Comparison of ENCODE assay signal across 9 mouse cellular contexts in genomic region chr1:190861626-190862025, GRCm38 (mm10). TPM values are rescaled to one million over a fixed set of nuclear protein-coding genes. Genes with fewer than 3 reads are reported as not detected.
A peak's percentile ranks its signal among the peaks of the same experiment; 100 is the strongest.
DNase-seq lines count a peak whose midpoint lies in the region; ATAC-seq and TF ChIP-seq lines count a peak whose summit lies in the region.
"Had no signal": no experiment of that assay in that cellular context is flagged by ENCODE, and none has a peak within 500 bp of the region (broad histone marks: within the 10 kb centered on the region; RNA-seq: fewer than 3 reads in every experiment).

No protein-coding gene starts in this region.

- no peak overlapping the region for H3K9ac ChIP-seq in heart, postnatal 0 days (replicated peaks; ENCODE audit: low read depth, low read length)
- H3K9ac ChIP-seq in liver, postnatal 0 days (replicated peaks), result no peak overlapping the region; the same call in 1 of the 2 replicates
- H3K9ac ChIP-seq in liver, embryonic 11.5 days (ENCODE audit: low read depth, low read length), result no peak overlapping the region
- H3K9ac ChIP-seq in stomach, embryonic 15.5 days, result no peak overlapping the region
- H3K9ac ChIP-seq in stomach, postnatal 0 days (ENCODE audit: low read length), result no peak overlapping the region
- H3K9ac ChIP-seq: embryonic facial prominence, embryonic 13.5 days had no signal

- 63% methylated on average over 5 of the region's 5 CpGs for WGBS in heart, postnatal 0 days
- 83% methylated on average over 5 of the region's 5 CpGs for WGBS in heart, embryonic 10.5 days
- 59% methylated on average over 5 of the region's 5 CpGs for WGBS in liver, postnatal 0 days (ENCODE audit: insufficient replicate concordance)
- 80% methylated on average over 5 of the region's 5 CpGs for WGBS in liver, embryonic 11.5 days
- 45% methylated on average over 5 of the region's 5 CpGs for WGBS in stomach, embryonic 15.5 days
- WGBS in stomach, postnatal 0 days, result 28% methylated on average over 5 of the region's 5 CpGs

- peaks cover 5% of the 10 kb centered on the region; the same call in 1 of the 2 replicates for H3K4me1 ChIP-seq in heart, postnatal 0 days (ENCODE audit: control insufficient read depth, insufficient read depth)
- peaks cover 7% of the 10 kb centered on the region; the same call in 1 of the 2 replicates for H3K4me1 ChIP-seq in heart, embryonic 10.5 days
- H3K4me1 ChIP-seq in liver, postnatal 0 days (ENCODE audit: insufficient read depth), result no peaks in the 10 kb centered on the region; the same call in 1 of the 2 replicates
- no peaks in the 10 kb centered on the region for H3K4me1 ChIP-seq in liver, embryonic 11.5 days (replicated peaks; ENCODE audit: control insufficient read depth, insufficient read depth, low read length)
- H3K4me1 ChIP-seq in stomach, embryonic 15.5 days, result no peaks in the 10 kb centered on the region
- H3K4me1 ChIP-seq in stomach, postnatal 0 days (replicated peaks; ENCODE audit: control insufficient read depth, insufficient read depth), result no peaks in the 10 kb centered on the region
- H3K4me1 ChIP-seq: embryonic facial prominence, embryonic 13.5 days had no signal

- no peak for TF ChIP-seq EP300 in heart, postnatal 0 days (IDR thresholded peaks at IDR 0.05; ENCODE audit: low read depth)
- TF ChIP-seq EP300 in liver, postnatal 0 days (IDR thresholded peaks at IDR 0.05; ENCODE audit: low read depth), result no peak
- TF ChIP-seq EP300 in stomach, postnatal 0 days (optimal IDR thresholded peaks at IDR 0.05), result no peak

- no peak overlapping the region for H3K27ac ChIP-seq in heart, postnatal 0 days (ENCODE audit: low read depth)
- H3K27ac ChIP-seq in heart, embryonic 10.5 days, result no peak overlapping the region
- peak overlapping the region; percentile 81 for H3K27ac ChIP-seq in liver, postnatal 0 days (ENCODE audit: low read depth)
- H3K27ac ChIP-seq in liver, embryonic 11.5 days (ENCODE audit: low read depth, low read length), result no peak overlapping the region
- peak overlapping the region; percentile 21; the same call in 1 of the 2 replicates for H3K27ac ChIP-seq in stomach, embryonic 15.5 days
- H3K27ac ChIP-seq in stomach, postnatal 0 days (replicated peaks), result no peak overlapping the region
- H3K27ac ChIP-seq: embryonic facial prominence, embryonic 13.5 days had no signal

- DNase-seq in heart, postnatal 0 days (ENCODE audit: low spot score), result peak; percentile 21
- no peak for DNase-seq in heart, embryonic 10.5 days (ENCODE audit: low spot score)
- DNase-seq in liver, postnatal 0 days, result peak; percentile 65
- no peak for DNase-seq in liver, embryonic 11.5 days (ENCODE audit: low spot score)
- DNase-seq in stomach, postnatal 0 days (ENCODE audit: low spot score), result no peak
- DNase-seq in spleen, adult 18-20 months, result no peak
- DNase-seq: thymus, adult 2 months had no signal

- ATAC-seq in heart, postnatal 0 days (ENCODE audit: insufficient read depth, low read depth), result no peak
- ATAC-seq in liver, postnatal 0 days, result peak; percentile 77
- ATAC-seq in liver, embryonic 11.5 days (replicated peaks; ENCODE audit: low FRiP score), result no peak
- no peak for ATAC-seq in stomach, embryonic 15.5 days (ENCODE audit: insufficient read depth, low FRiP score, low read depth)
- no peak for ATAC-seq in stomach, postnatal 0 days (ENCODE audit: low FRiP score, low TSS enrichment)

- no peaks in the 10 kb centered on the region for H3K27me3 ChIP-seq in heart, postnatal 0 days (ENCODE audit: control insufficient read depth, insufficient read depth, low read length)
- H3K27me3 ChIP-seq in heart, embryonic 10.5 days (ENCODE audit: insufficient read depth, poor library complexity, severe bottlenecking), result no peaks in the 10 kb centered on the region
- no peaks in the 10 kb centered on the region for H3K27me3 ChIP-seq in liver, postnatal 0 days (ENCODE audit: insufficient read depth, low read length)
- no peaks in the 10 kb centered on the region for H3K27me3 ChIP-seq in liver, embryonic 11.5 days (replicated peaks; ENCODE audit: control insufficient read depth, insufficient read depth, low read length)
- no peaks in the 10 kb centered on the region for H3K27me3 ChIP-seq in stomach, embryonic 15.5 days (replicated peaks)
- no peaks in the 10 kb centered on the region for H3K27me3 ChIP-seq in stomach, postnatal 0 days (ENCODE audit: control insufficient read depth, insufficient read depth, low read length)
- H3K27me3 ChIP-seq: embryonic facial prominence, embryonic 13.5 days had no signal

- TF ChIP-seq CTCF in heart, postnatal 0 days (IDR thresholded peaks at IDR 0.05; ENCODE audit: low read depth), result no peak
- no peak for TF ChIP-seq CTCF in liver, postnatal 0 days (IDR thresholded peaks at IDR 0.05; ENCODE audit: low read depth)
- no peak for TF ChIP-seq CTCF in stomach, postnatal 0 days (IDR thresholded peaks at IDR 0.05; ENCODE audit: low read depth)

- H3K9me3 ChIP-seq in heart, postnatal 0 days (replicated peaks; ENCODE audit: control insufficient read depth, low read length), result no peaks in the 10 kb centered on the region
- no peaks in the 10 kb centered on the region for H3K9me3 ChIP-seq in heart, embryonic 10.5 days
- no peaks in the 10 kb centered on the region for H3K9me3 ChIP-seq in liver, postnatal 0 days (ENCODE audit: low read length)
- H3K9me3 ChIP-seq in liver, embryonic 11.5 days (ENCODE audit: control insufficient read depth, low read length), result no peaks in the 10 kb centered on the region
- H3K9me3 ChIP-seq in stomach, embryonic 15.5 days, result no peaks in the 10 kb centered on the region
- no peaks in the 10 kb centered on the region for H3K9me3 ChIP-seq in stomach, postnatal 0 days (ENCODE audit: control insufficient read depth, low read length)
- H3K9me3 ChIP-seq: embryonic facial prominence, embryonic 13.5 days had no signal

- H3K4me2 ChIP-seq in heart, postnatal 0 days (ENCODE audit: low read depth, low read length), result no peak overlapping the region
- H3K4me2 ChIP-seq in liver, postnatal 0 days (ENCODE audit: low read depth, low read length), result peak overlapping the region; percentile 49
- no peak overlapping the region for H3K4me2 ChIP-seq in liver, embryonic 11.5 days
- no peak overlapping the region for H3K4me2 ChIP-seq in stomach, embryonic 15.5 days
- H3K4me2 ChIP-seq in stomach, postnatal 0 days (replicated peaks; ENCODE audit: low read depth), result no peak overlapping the region
- H3K4me2 ChIP-seq: embryonic facial prominence, embryonic 13.5 days had no signal

- H3K4me3 ChIP-seq in heart, postnatal 0 days (ENCODE audit: low read depth, low read length), result no peak overlapping the region
- no peak overlapping the region for H3K4me3 ChIP-seq in heart, embryonic 10.5 days
- no peak overlapping the region for H3K4me3 ChIP-seq in liver, postnatal 0 days (ENCODE audit: low read depth, low read length)
- H3K4me3 ChIP-seq in liver, embryonic 11.5 days (ENCODE audit: low read depth, low read length), result no peak overlapping the region
- no peak overlapping the region for H3K4me3 ChIP-seq in stomach, embryonic 15.5 days (replicated peaks)
- H3K4me3 ChIP-seq in stomach, postnatal 0 days (ENCODE audit: low read depth, low read length), result no peak overlapping the region
- H3K4me3 ChIP-seq: embryonic facial prominence, embryonic 13.5 days had no signal

- H3K36me3 ChIP-seq in heart, postnatal 0 days (replicated peaks; ENCODE audit: control insufficient read depth, insufficient read depth, low read length), result peaks cover 12% of the 10 kb centered on the region; the same call in 1 of the 2 replicates
- H3K36me3 ChIP-seq in heart, embryonic 10.5 days, result 0 out of 2 replicates have a peak, but pooled peaks cover 4% of the 10 kb centered on the region
- H3K36me3 ChIP-seq in liver, postnatal 0 days (replicated peaks; ENCODE audit: insufficient read depth, low read length), result no peaks in the 10 kb centered on the region
- H3K36me3 ChIP-seq in liver, embryonic 11.5 days (ENCODE audit: control insufficient read depth, insufficient read depth, low read length), result 0 out of 2 replicates have a peak, but pooled peaks cover 2% of the 10 kb centered on the region
- H3K36me3 ChIP-seq in stomach, embryonic 15.5 days, result no peaks in the 10 kb centered on the region
- H3K36me3 ChIP-seq in stomach, postnatal 0 days (ENCODE audit: control insufficient read depth, insufficient read depth, low read length), result no peaks in the 10 kb centered on the region

RNA-seq across cellular contexts. Expression of gene Rps6kc1, which starts 49.9 kb away (rescaled TPM):
- total RNA-seq in heart, postnatal 0 days (2014; rRNA removed; ENCODE audit: low replicate concordance), result 9.7 and 17.5 TPM in 2 replicates
- polyA plus RNA-seq in heart, postnatal 0 days (2015; fragmentation: Nextera tagmentation; extraction: Ambion mirVana), result 6.7 and 7.3 TPM in 2 replicates
- 13.2 and 15.3 TPM in 2 replicates for polyA plus RNA-seq in heart, embryonic 10.5 days (2016; fragmentation: Nextera tagmentation; extraction: Ambion mirVana)
- 2.9 and 3.9 TPM in 2 replicates for polyA plus RNA-seq in liver, postnatal 0 days (2015; fragmentation: Nextera tagmentation; extraction: Ambion mirVana)
- 10.0 and 11.1 TPM in 2 replicates for polyA plus RNA-seq in liver, embryonic 11.5 days (2014; fragmentation: Nextera tagmentation; extraction: Ambion mirVana)
- 10.6 and 12.9 TPM in 2 replicates for polyA plus RNA-seq in stomach, embryonic 15.5 days (2015; fragmentation: Nextera tagmentation; extraction: Ambion mirVana)
- polyA plus RNA-seq in stomach, postnatal 0 days (2015; fragmentation: Nextera tagmentation; extraction: Ambion mirVana), result 4.5 TPM in 2 replicates

Comparison
In these comparisons a context has a peak if more than half of its experiments do, and no peak if none do; other contexts are left out.
1. DNase-seq: peak in heart, postnatal 0 days (single experiment) and liver, postnatal 0 days (single experiment); none in heart, embryonic 10.5 days (single experiment), liver, embryonic 11.5 days (single experiment), stomach, postnatal 0 days (single experiment) and spleen, adult 18-20 months (0 of 2).
2. H3K27ac ChIP-seq: peak in liver, postnatal 0 days (single experiment) and stomach, embryonic 15.5 days (single experiment); none in heart, postnatal 0 days (single experiment), heart, embryonic 10.5 days (single experiment), liver, embryonic 11.5 days (single experiment) and stomach, postnatal 0 days (single experiment).